Mouse (Mus musculus) neural tube, embryonic 13.5 days (tissue): ENCODE results near the gene Polr3b. TPM values are rescaled to one million over a fixed set of nuclear protein-coding genes. Genes with fewer than 3 reads are reported as not detected.

Experiments used
- ATAC-seq: fragments of 200-750 bp; cut with Nextera tagmentation; 2 replicates; pipeline ENCODE4 v1.8.0; 2017; ENCODE audit warnings: low read depth, mild to moderate bottlenecking, moderate TSS enrichment, moderate library complexity
- H3K27ac ChIP-seq: fragments of 300-500 bp; sonication (generic); replicated peaks from 2 replicates; pipeline ENCODE4 v1.5.1; 2015; ENCODE audit warnings: moderate library complexity, mild to moderate bottlenecking, inconsistent platforms
- H3K27me3 ChIP-seq: fragments of 300-500 bp; sonication (generic); 2 replicates; pipeline ENCODE4 v1.6.1; 2015; ENCODE audit warnings: mild to moderate bottlenecking, inconsistent platforms
- H3K36me3 ChIP-seq: fragments of 300-500 bp; sonication (generic); 2 replicates; pipeline ENCODE4 v1.6.1; 2015; ENCODE audit warnings: mild to moderate bottlenecking, inconsistent platforms
- H3K4me1 ChIP-seq: fragments of 300-500 bp; sonication (generic); replicated peaks from 2 replicates; pipeline ENCODE4 v1.6.1; 2015; ENCODE audit warnings: inconsistent platforms
- H3K4me2 ChIP-seq: fragments of 300-500 bp; sonication (generic); 2 replicates; pipeline ENCODE4 v1.6.1; 2015; ENCODE audit warnings: inconsistent platforms, mild to moderate bottlenecking, moderate library complexity
- H3K4me3 ChIP-seq: fragments of 300-500 bp; sonication (generic); 2 replicates; pipeline ENCODE4 v1.5.1; 2015; ENCODE audit warnings: mild to moderate bottlenecking, inconsistent platforms
- H3K9ac ChIP-seq: fragments of 300-500 bp; sonication (generic); 2 replicates; pipeline ENCODE4 v1.6.1; 2015; ENCODE audit warnings: moderate library complexity, mild to moderate bottlenecking, inconsistent platforms
- H3K9me3 ChIP-seq: fragments of 300-500 bp; sonication (generic); 2 replicates; pipeline ENCODE4 v1.6.1; 2016; ENCODE audit warnings: inconsistent platforms
- whole genome bisulfite sequencing: fragments of 180-500 bp; shearing (Covaris S2); methylation state at CpG from one replicate; pipeline ENCODE4 v1.1.7; 2015; 5-methylcytosine and 5-hydroxymethylcytosine counted together
- polyA plus RNA-seq: library from polyadenylated mRNA; unstranded; fragments of >200 nt; fragmentation: Nextera tagmentation; extraction: Ambion mirVana; gene quantifications from 2 replicates; pipeline ENCODE4 v1.2.1, GENCODE M21; 2015

The Polr3b gene
- polyA plus RNA-seq, 1 experiment from 2014 or later = 15.7 TPM

GRCm38 (mm10) chr10:84615076-84615475, 7.0 kb upstream of the Polr3b start:
- 86% methylated on average over 3 of the region's 3 CpGs for WGBS

GRCm38 (mm10) chr10:84631182-84631581, 9.1 kb downstream of the Polr3b start:
- Histone ChIP-seq H3K4me1 (no peaks in the 10 kb centered on the region), H3K36me3 (peaks cover 65% of the 10 kb centered on the region)
- WGBS = 66% methylated on average over 5 of the region's 5 CpGs

More at GRCm38 (mm10) chr10:84615076-84615475, 7.0 kb upstream of the Polr3b start:
- Histone ChIP-seq H3K27ac (no peak overlapping the region), H3K9ac (no peak overlapping the region), H3K27me3 (no peaks in the 10 kb centered on the region), H3K9me3 (no peaks in the 10 kb centered on the region), H3K4me3 (no peak overlapping the region), H3K4me2 (no peak overlapping the region), H3K36me3 (0 out of 2 replicates have a peak, but pooled peaks cover 10% of the 10 kb centered on the region), H3K4me1 (no peaks in the 10 kb centered on the region)
- ATAC-seq = no peak

GRCm38 (mm10) chr10:84632005-84632404, 9.9 kb downstream of the Polr3b start:
- Histone ChIP-seq H3K9me3 (no peaks in the 10 kb centered on the region), H3K27ac (no peak overlapping the region), H3K4me1 (no peaks in the 10 kb centered on the region), H3K9ac (no peak overlapping the region), H3K27me3 (no peaks in the 10 kb centered on the region), H3K4me3 (no peak overlapping the region), H3K36me3 (peaks cover 73% of the 10 kb centered on the region), H3K4me2 (no peak overlapping the region)
- ATAC-seq = no peak
- 93% methylated on average over 4 of the region's 4 CpGs for WGBS

More at GRCm38 (mm10) chr10:84631182-84631581, 9.1 kb downstream of the Polr3b start:
- no peak overlapping the region for H3K27ac ChIP-seq
- no peak overlapping the region for H3K4me2 ChIP-seq
- H3K4me3 ChIP-seq = no peak overlapping the region
- H3K27me3 ChIP-seq = no peaks in the 10 kb centered on the region
- no peak for ATAC-seq
- H3K9ac ChIP-seq = no peak overlapping the region
- H3K9me3 ChIP-seq = no peaks in the 10 kb centered on the region

- no peaks in the 10 kb centered on the region for H3K4me1 ChIP-seq
- no peak for ATAC-seq
- no peaks in the 10 kb centered on the region for H3K9me3 ChIP-seq
- H3K27ac ChIP-seq = no peak overlapping the region
- no peaks in the 10 kb centered on the region for H3K27me3 ChIP-seq
- H3K36me3 ChIP-seq = peaks cover 80% of the 10 kb centered on the region
- no peak overlapping the region for H3K4me3 ChIP-seq
- no peak overlapping the region for H3K9ac ChIP-seq
- WGBS = 95% methylated on average over 10 of the region's 10 CpGs
- H3K4me2 ChIP-seq = no peak overlapping the region
These were observed 14.6 kb downstream of the Polr3b start for GRCm38 (mm10) chr10:84636656-84637055.

- H3K4me1 ChIP-seq = peaks cover 8% of the 10 kb centered on the region; the same call in 1 of the 2 replicates
- ATAC-seq = no peak
These were observed 16.3 kb downstream of the Polr3b start for GRCm38 (mm10) chr10:84638382-84638781.

GRCm38 (mm10) chr10:84639525-84640287, 17.6 kb downstream of the Polr3b start:
- no peak overlapping the region for H3K4me3 ChIP-seq
- no peak for ATAC-seq
- H3K27me3 ChIP-seq = no peaks in the 10 kb centered on the region
- H3K36me3 ChIP-seq = peaks cover 59% of the 10 kb centered on the region
- peaks cover 8% of the 10 kb centered on the region; the same call in 1 of the 2 replicates for H3K4me1 ChIP-seq
- no peak overlapping the region for H3K4me2 ChIP-seq
- WGBS = 74% methylated on average over 4 of the region's 4 CpGs
- H3K27ac ChIP-seq = no peak overlapping the region
- H3K9me3 ChIP-seq = no peaks in the 10 kb centered on the region
- H3K9ac ChIP-seq = no peak overlapping the region

More at GRCm38 (mm10) chr10:84638382-84638781, 16.3 kb downstream of the Polr3b start:
- H3K9me3 ChIP-seq = no peaks in the 10 kb centered on the region
- H3K9ac ChIP-seq = no peak overlapping the region
- H3K27me3 ChIP-seq = no peaks in the 10 kb centered on the region
- no peak overlapping the region for H3K4me2 ChIP-seq
- H3K27ac ChIP-seq = no peak overlapping the region
- 88% methylated on average over 4 of the region's 4 CpGs for WGBS
- H3K4me3 ChIP-seq = no peak overlapping the region
- peaks cover 66% of the 10 kb centered on the region for H3K36me3 ChIP-seq

- H3K27ac ChIP-seq = no peak overlapping the region
- H3K4me2 ChIP-seq = no peak overlapping the region
- WGBS = 87% methylated on average over 7 of the region's 7 CpGs
- no peaks in the 10 kb centered on the region for H3K27me3 ChIP-seq
- H3K4me3 ChIP-seq = no peak overlapping the region
- ATAC-seq = no peak
- peaks cover 10% of the 10 kb centered on the region for H3K4me1 ChIP-seq
- H3K9ac ChIP-seq = no peak overlapping the region
- H3K36me3 ChIP-seq = peaks cover 56% of the 10 kb centered on the region
- H3K9me3 ChIP-seq = no peaks in the 10 kb centered on the region
These were observed 18.8 kb downstream of the Polr3b start for GRCm38 (mm10) chr10:84640861-84641260.

GRCm38 (mm10) chr10:84641576-84641975, 19.5 kb downstream of the Polr3b start:
- ATAC-seq = no peak
- H3K4me2 ChIP-seq = no peak overlapping the region
- whole genome bisulfite sequencing = 74% methylated on average over 2 of the region's 2 CpGs

GRCm38 (mm10) chr10:84645940-84646339, 23.8 kb downstream of the Polr3b start:
- Histone ChIP-seq H3K9ac (no peak overlapping the region), H3K4me1 (peaks cover 13% of the 10 kb centered on the region), H3K4me3 (no peak overlapping the region), H3K27me3 (no peaks in the 10 kb centered on the region), H3K36me3 (peaks cover 29% of the 10 kb centered on the region), H3K9me3 (no peaks in the 10 kb centered on the region), H3K27ac (0 out of 2 replicates have a peak overlapping the region, but pooled peaks have one; percentile 42), H3K4me2 (no peak overlapping the region)
- 76% methylated on average over 8 of the region's 8 CpGs for WGBS
- no peak for ATAC-seq

More at GRCm38 (mm10) chr10:84641576-84641975, 19.5 kb downstream of the Polr3b start:
- Histone ChIP-seq H3K4me3 (no peak overlapping the region), H3K36me3 (peaks cover 48% of the 10 kb centered on the region), H3K9ac (no peak overlapping the region), H3K4me1 (peaks cover 13% of the 10 kb centered on the region), H3K27ac (no peak overlapping the region), H3K9me3 (no peaks in the 10 kb centered on the region), H3K27me3 (no peaks in the 10 kb centered on the region)

GRCm38 (mm10) chr10:84646506-84647102, 24.5 kb downstream of the Polr3b start:
- Histone ChIP-seq H3K4me2 (no peak overlapping the region), H3K36me3 (peaks cover 29% of the 10 kb centered on the region), H3K27ac (peak overlapping the region; percentile 42; the same call in 1 of the 2 replicates), H3K9me3 (no peaks in the 10 kb centered on the region), H3K4me1 (peaks cover 13% of the 10 kb centered on the region), H3K9ac (no peak overlapping the region), H3K4me3 (no peak overlapping the region), H3K27me3 (no peaks in the 10 kb centered on the region)
- 68% methylated on average over 12 of the region's 12 CpGs for WGBS
- peak; percentile 53; the same call in 1 of the 2 replicates for ATAC-seq

GRCm38 (mm10) chr10:84647264-84647663, 25.2 kb downstream of the Polr3b start:
- Histone ChIP-seq H3K4me3 (no peak overlapping the region), H3K9ac (no peak overlapping the region), H3K36me3 (peaks cover 31% of the 10 kb centered on the region), H3K9me3 (no peaks in the 10 kb centered on the region), H3K4me1 (peaks cover 13% of the 10 kb centered on the region), H3K27ac (no peak overlapping the region), H3K4me2 (no peak overlapping the region), H3K27me3 (no peaks in the 10 kb centered on the region)
- WGBS = 94% methylated on average over 5 of the region's 5 CpGs
- no peak for ATAC-seq

- Histone ChIP-seq H3K36me3 (peaks cover 39% of the 10 kb centered on the region), H3K4me3 (no peak overlapping the region), H3K9me3 (no peaks in the 10 kb centered on the region), H3K4me1 (peaks cover 5% of the 10 kb centered on the region), H3K9ac (no peak overlapping the region), H3K4me2 (no peak overlapping the region), H3K27ac (no peak overlapping the region), H3K27me3 (no peaks in the 10 kb centered on the region)
- ATAC-seq = no peak
- 81% methylated on average over 4 of the region's 4 CpGs for WGBS
These were observed 26.8 kb downstream of the Polr3b start for GRCm38 (mm10) chr10:84648911-84649310.
